In the genomic region with DNA sequence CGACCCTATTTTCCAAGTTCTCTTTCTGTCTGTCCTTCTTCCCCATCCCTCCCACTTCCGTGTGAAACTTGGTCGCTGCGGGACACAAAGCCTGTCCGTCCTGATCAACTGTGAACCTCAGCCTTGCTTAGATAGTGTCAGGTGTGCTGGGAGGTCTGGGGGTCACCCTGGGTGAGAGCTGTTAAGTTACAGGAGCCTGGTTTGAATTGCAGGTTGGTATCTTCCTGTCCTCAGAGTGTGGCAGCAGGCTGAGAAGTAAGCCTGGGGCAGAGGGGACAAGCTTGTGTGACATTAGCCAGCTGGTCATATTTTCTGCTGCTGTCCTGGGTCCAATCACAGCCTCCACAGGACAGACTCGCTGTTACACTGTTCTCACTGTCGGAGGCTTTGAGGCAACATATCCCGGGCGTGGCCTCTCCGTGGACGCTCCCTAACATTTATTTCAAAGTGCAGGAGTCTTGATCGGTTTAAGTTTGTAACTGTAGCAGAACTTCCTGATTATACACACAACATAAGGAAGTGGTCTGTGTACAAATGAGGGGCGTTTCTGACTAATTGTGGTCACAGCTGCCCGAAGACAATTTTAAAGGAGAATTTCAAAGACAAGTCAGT, we compare ENCODE assay signal across 8 mouse cellular contexts. TPM values are rescaled to one million over a fixed set of nuclear protein-coding genes. Genes with fewer than 3 reads are reported as not detected.
DNase-seq lines count a peak whose midpoint lies in the region; ATAC-seq and TF ChIP-seq lines count a peak whose summit lies in the region.

No protein-coding gene starts in this region.

- H3K4me1 ChIP-seq in ES-E14 (ENCODE audit: control insufficient read depth in 2 of 2, insufficient read depth in 2 of 2, low read length in 2 of 2, poor library complexity in 1 of 2) = peaks cover 7 to 33% of the 10 kb centered on the region in 2 experiments; a peak in 3 of 4 replicates
- peaks cover 34% of the 10 kb centered on the region for H3K4me1 ChIP-seq in forebrain, postnatal 0 days (ENCODE audit: insufficient read depth)

- peak; percentile 88 for DNase-seq in 416B (ENCODE audit: low read depth)
- no peak for DNase-seq in ES-E14 (ENCODE audit: low read depth, low spot score)
- DNase-seq in forebrain, postnatal 0 days = no peak
- DNase-seq in lung, postnatal 36 days = peak; percentile 86
- DNase-seq in splenic B cell, adult 2 months (ENCODE audit: low read depth, low spot score) = peak; percentile 65
- DNase-seq in left cerebral cortex, adult 9 months (ENCODE audit: low spot score in 2 of 2) = no peak
- no peak for DNase-seq in ovary, postnatal 10 days (ENCODE audit: low spot score)

- H3K9me3 ChIP-seq in ES-E14 (ENCODE audit: control insufficient read depth, insufficient read depth, low read depth, low read length) = peaks cover 8% of the 10 kb centered on the region
- no peaks in the 10 kb centered on the region for H3K9me3 ChIP-seq in forebrain, postnatal 0 days (ENCODE audit: low read length)

- H3K4me3 ChIP-seq in ES-E14 (ENCODE audit: insufficient read depth in 1 of 2, low read depth in 1 of 2, low read length in 2 of 2, poor library complexity in 1 of 2, severe bottlenecking in 1 of 2) = peak overlapping the region; percentile 54 to 56
- H3K4me3 ChIP-seq in forebrain, postnatal 0 days (ENCODE audit: low read depth, low read length) = 0 out of 2 replicates have a peak overlapping the region, but pooled peaks have one; percentile 17

- peak overlapping the region; percentile 95 for H3K27ac ChIP-seq in ES-E14 (ENCODE audit: insufficient read depth, low read depth, low read length, poor library complexity, severe bottlenecking)
- peak overlapping the region; percentile 78 for H3K27ac ChIP-seq in forebrain, postnatal 0 days (ENCODE audit: low read depth, low read length)

- WGBS in forebrain, postnatal 0 days = 18% methylated on average over 14 of the region's 14 CpGs

- ATAC-seq in forebrain, postnatal 0 days = no peak
- peak; percentile 19 for ATAC-seq in inflammation-experienced regulatory T-cells, adult 6 months

- peak overlapping the region; percentile 42 for H3K4me2 ChIP-seq in forebrain, postnatal 0 days (ENCODE audit: low read depth)

- peaks cover 16% of the 10 kb centered on the region for H3K36me3 ChIP-seq in ES-E14 (ENCODE audit: control insufficient read depth, insufficient read depth, low read length, poor library complexity, severe bottlenecking)
- H3K36me3 ChIP-seq in forebrain, postnatal 0 days (ENCODE audit: insufficient read depth) = no peaks in the 10 kb centered on the region
- H3K36me3 ChIP-seq in splenic B cell, adult 2 months (ENCODE audit: control insufficient read depth, insufficient read depth, low read length, poor library complexity, severe bottlenecking) = no peaks in the 10 kb centered on the region; the same call in 1 of the 2 replicates

- no peak for TF ChIP-seq CTCF in forebrain, postnatal 0 days (IDR thresholded peaks at IDR 0.05; ENCODE audit: low read depth)

- H3K27me3 ChIP-seq in forebrain, postnatal 0 days (ENCODE audit: insufficient read depth, low read length) = no peaks in the 10 kb centered on the region
- no peaks in the 10 kb centered on the region for H3K27me3 ChIP-seq in splenic B cell, adult 2 months (ENCODE audit: control insufficient read depth, insufficient read depth, low read length, poor library complexity, severe bottlenecking)

- in situ Hi-C loops in ES-E14 (cut with MboI; ENCODE audit: low sequenced_read_pairs in 2 of 2, unreplicated experiment in 2 of 2) = no loop called here

- H3K9ac ChIP-seq in ES-E14 (ENCODE audit: insufficient read depth, low read depth, low read length, poor library complexity, severe bottlenecking) = peak overlapping the region; percentile 72
- H3K9ac ChIP-seq in forebrain, postnatal 0 days = peak overlapping the region; percentile 31

TF ChIP-seq in ES-E14, 5 proteins besides CTCF, POLR2A, EP300 and RAD21:
- TF ChIP-seq ZNF384 (IDR thresholded peaks at IDR 0.05; ENCODE audit: low read depth, low read length) (peak; percentile 3; the same call in 1 of the 2 replicates), HCFC1 (IDR thresholded peaks at IDR 0.05; ENCODE audit: borderline replicate concordance, insufficient read depth, low read length) (no peak)

RNA-seq across cellular contexts. Expression of gene Trak1, which starts 17.3 kb away (rescaled TPM):
- total RNA-seq in ES-E14 (2012; rRNA removed) = 18.9 and 42.6 TPM in 2 replicates
- total RNA-seq in forebrain, postnatal 0 days (2014; rRNA removed) = 115 and 116 TPM in 2 replicates
- 46.2 and 61.8 TPM in 2 replicates for polyA plus RNA-seq in forebrain, postnatal 0 days (2015; fragmentation: Nextera tagmentation; extraction: Ambion mirVana)
- polyA plus RNA-seq in inflammation-experienced regulatory T-cells, adult 6 months (2017; shearing (Covaris generic)) = 10 to 100 TPM in 2 of 3 experiments, 1 to 10 TPM in 1; 7.5 to 12.9 (median 11.8) TPM

RNA-seq across cellular contexts. Expression of gene Ulk4, which starts 37.6 kb away (rescaled TPM):
- total RNA-seq in ES-E14 (2012; rRNA removed) = 25.7 and 31.5 TPM in 2 replicates
- 5.5 and 13.3 TPM in 2 replicates for total RNA-seq in forebrain, postnatal 0 days (2014; rRNA removed)
- 104 and 105 TPM in 2 replicates for polyA plus RNA-seq in forebrain, postnatal 0 days (2015; fragmentation: Nextera tagmentation; extraction: Ambion mirVana)
- polyA plus RNA-seq in inflammation-experienced regulatory T-cells, adult 6 months (2017; shearing (Covaris generic)) = 1 to 10 TPM in 2 of 3 experiments, not detected in 1; 1.6 to 3.8 TPM

Comparison
In these comparisons a context has a peak if more than half of its experiments do, and no peak if none do; other contexts are left out.
1. DNase-seq: peak in 416B (single experiment), lung, postnatal 36 days (single experiment) and splenic B cell, adult 2 months (single experiment); none in ES-E14 (single experiment), forebrain, postnatal 0 days (single experiment), left cerebral cortex, adult 9 months (0 of 2) and ovary, postnatal 10 days (single experiment).